13 mouse cellular contexts compared by ENCODE assay signal in the genomic region with DNA sequence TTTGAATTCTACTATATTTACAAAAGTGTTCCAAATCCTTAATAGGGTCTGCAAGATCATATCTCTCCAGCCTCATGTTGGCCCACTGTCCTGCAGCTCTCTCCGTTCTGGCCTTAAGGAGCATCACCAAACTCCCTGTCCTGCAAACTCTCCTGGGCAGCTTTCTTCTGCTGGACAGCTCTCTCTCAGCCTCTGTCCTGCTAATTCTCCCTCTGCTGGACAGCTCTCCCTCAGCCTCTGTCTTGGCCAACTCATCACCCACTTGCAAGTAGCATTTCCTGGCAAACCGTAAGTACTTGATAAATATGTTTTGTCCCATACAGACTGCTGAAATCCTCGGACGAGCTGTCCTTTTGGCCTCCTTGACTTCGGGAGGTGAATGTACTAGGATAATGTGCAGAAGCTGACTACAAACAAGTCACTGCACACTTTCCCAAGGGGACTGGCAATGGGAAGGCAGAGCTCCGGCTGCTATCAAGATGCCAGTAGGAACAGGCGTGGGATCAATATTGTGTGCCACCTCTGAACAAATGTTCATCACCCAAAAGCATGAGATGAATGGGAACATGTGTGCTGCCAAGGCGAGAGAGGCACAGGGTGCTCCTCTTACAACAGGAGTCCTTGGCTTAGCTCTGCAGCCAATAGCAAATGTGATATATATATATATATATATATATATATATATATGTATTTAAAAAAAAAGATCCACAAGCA.
DNase-seq lines count a peak whose midpoint lies in the region; ATAC-seq and TF ChIP-seq lines count a peak whose summit lies in the region.
"Had no signal": no experiment of that assay in that cellular context is flagged by ENCODE, and none has a peak within 500 bp of the region (broad histone marks: within the 10 kb centered on the region; RNA-seq: fewer than 3 reads in every experiment).

No protein-coding gene starts in this region.

- TF ChIP-seq CTCF in brain, embryonic 14.5 days (IDR thresholded peaks at IDR 0.05; ENCODE audit: borderline replicate concordance, extremely low read depth, insufficient read depth, insufficient read length): no peak
- peak; percentile 27 for TF ChIP-seq CTCF in layer of hippocampus, adult 2 months (conservative IDR thresholded peaks at IDR 0.05)

- DNase-seq in heart, embryonic 10.5 days (ENCODE audit: low spot score): peak; percentile 76
- peak; percentile 73 to 92 for DNase-seq in layer of hippocampus, adult 18-20 months (ENCODE audit: low spot score in 2 of 2)
- no peak for DNase-seq in layer of hippocampus, adult 9-10 months (ENCODE audit: low spot score)
- DNase-seq in brain, embryonic 14.5 days (ENCODE audit: low read depth): peak; percentile 34
- peak; percentile 66 to 76 for DNase-seq in layer of hippocampus, adult 2 months (ENCODE audit: low spot score in 2 of 2)
- DNase-seq in midbrain, embryonic 10.5 days (ENCODE audit: low spot score): no peak
- DNase-seq: right cerebral cortex, postnatal 4 days had no signal

- H3K4me3 ChIP-seq in heart, embryonic 10.5 days: no peak overlapping the region
- no peak overlapping the region for H3K4me3 ChIP-seq in heart, embryonic 11.5 days (ENCODE audit: low read depth, low read length)
- H3K4me3 ChIP-seq in layer of hippocampus, adult 2 months: no peak overlapping the region
- no peak overlapping the region for H3K4me3 ChIP-seq in midbrain, embryonic 10.5 days
- H3K4me3 ChIP-seq: liver, embryonic 12.5 days; stomach, embryonic 15.5 days had no signal

- no peak for ATAC-seq in heart, embryonic 11.5 days (replicated peaks; ENCODE audit: insufficient number of reproducible peaks, low FRiP score, low TSS enrichment)
- no peak for ATAC-seq in inflammation-experienced regulatory T-cells, adult 6 months
- ATAC-seq: hindbrain, embryonic 16.5 days; liver, embryonic 12.5 days; Patski had no signal

- TF ChIP-seq POLR2A in brain, embryonic 14.5 days (IDR thresholded peaks at IDR 0.05; ENCODE audit: borderline replicate concordance, extremely low read depth, insufficient read depth, insufficient read length, poor library complexity, severe bottlenecking): no peak

- 64% methylated on average over 8 of the region's 8 CpGs for WGBS in heart, embryonic 10.5 days
- 61% methylated on average over 8 of the region's 8 CpGs for WGBS in heart, embryonic 11.5 days (ENCODE audit: insufficient replicate concordance)
- whole genome bisulfite sequencing in midbrain, embryonic 10.5 days: 91% methylated on average over 8 of the region's 8 CpGs

- no peak overlapping the region for H3K4me2 ChIP-seq in heart, embryonic 11.5 days
- H3K4me2 ChIP-seq: liver, embryonic 12.5 days; stomach, embryonic 15.5 days had no signal

- H3K4me1 ChIP-seq in heart, embryonic 10.5 days: no peaks in the 10 kb centered on the region
- H3K4me1 ChIP-seq in heart, embryonic 11.5 days (ENCODE audit: control insufficient read depth, insufficient read depth, low read length): no peaks in the 10 kb centered on the region
- H3K4me1 ChIP-seq in midbrain, embryonic 10.5 days: no peaks in the 10 kb centered on the region
- H3K4me1 ChIP-seq: liver, embryonic 12.5 days; stomach, embryonic 15.5 days had no signal

- no peaks in the 10 kb centered on the region for H3K27me3 ChIP-seq in heart, embryonic 10.5 days (ENCODE audit: insufficient read depth, poor library complexity, severe bottlenecking)
- H3K27me3 ChIP-seq in heart, embryonic 11.5 days (ENCODE audit: control insufficient read depth, insufficient read depth, low read length): no peaks in the 10 kb centered on the region
- H3K27me3 ChIP-seq in midbrain, embryonic 10.5 days (ENCODE audit: low read depth, poor library complexity, severe bottlenecking): no peaks in the 10 kb centered on the region
- H3K27me3 ChIP-seq: liver, embryonic 12.5 days; stomach, embryonic 15.5 days had no signal

- H3K27ac ChIP-seq in heart, embryonic 10.5 days: no peak overlapping the region
- H3K27ac ChIP-seq in heart, embryonic 11.5 days (ENCODE audit: low read depth, low read length): no peak overlapping the region
- peak overlapping the region; percentile 93 for H3K27ac ChIP-seq in layer of hippocampus, adult 2 months
- no peak overlapping the region for H3K27ac ChIP-seq in midbrain, embryonic 10.5 days (replicated peaks)
- H3K27ac ChIP-seq: liver, embryonic 12.5 days; stomach, embryonic 15.5 days had no signal

- H3K36me3 ChIP-seq in heart, embryonic 10.5 days: no peaks in the 10 kb centered on the region
- H3K36me3 ChIP-seq in heart, embryonic 11.5 days (ENCODE audit: control insufficient read depth, insufficient read depth, low read length): no peaks in the 10 kb centered on the region
- no peaks in the 10 kb centered on the region for H3K36me3 ChIP-seq in midbrain, embryonic 10.5 days
- H3K36me3 ChIP-seq: liver, embryonic 12.5 days; stomach, embryonic 15.5 days had no signal

- no peak overlapping the region for H3K9ac ChIP-seq in heart, embryonic 11.5 days (ENCODE audit: low read depth, low read length)
- H3K9ac ChIP-seq: liver, embryonic 12.5 days; stomach, embryonic 15.5 days had no signal

- no peaks in the 10 kb centered on the region for H3K9me3 ChIP-seq in heart, embryonic 10.5 days
- no peaks in the 10 kb centered on the region for H3K9me3 ChIP-seq in heart, embryonic 11.5 days (replicated peaks; ENCODE audit: control insufficient read depth, low read length)
- H3K9me3 ChIP-seq in midbrain, embryonic 10.5 days (replicated peaks): no peaks in the 10 kb centered on the region
- H3K9me3 ChIP-seq: stomach, embryonic 15.5 days had no signal

Comparison
In these comparisons a context has a peak if more than half of its experiments do, and no peak if none do; other contexts are left out.
1. DNase-seq: peak in heart, embryonic 10.5 days (single experiment), layer of hippocampus, adult 18-20 months (2 of 2), brain, embryonic 14.5 days (single experiment) and layer of hippocampus, adult 2 months (2 of 2); none in layer of hippocampus, adult 9-10 months (single experiment) and midbrain, embryonic 10.5 days (single experiment).